Mouse (Mus musculus): ENCODE measurements around the gene Aldh1l1.
A peak's percentile ranks its signal among the peaks of the same experiment; 100 is the strongest.

The Aldh1l1 gene

DNA sequence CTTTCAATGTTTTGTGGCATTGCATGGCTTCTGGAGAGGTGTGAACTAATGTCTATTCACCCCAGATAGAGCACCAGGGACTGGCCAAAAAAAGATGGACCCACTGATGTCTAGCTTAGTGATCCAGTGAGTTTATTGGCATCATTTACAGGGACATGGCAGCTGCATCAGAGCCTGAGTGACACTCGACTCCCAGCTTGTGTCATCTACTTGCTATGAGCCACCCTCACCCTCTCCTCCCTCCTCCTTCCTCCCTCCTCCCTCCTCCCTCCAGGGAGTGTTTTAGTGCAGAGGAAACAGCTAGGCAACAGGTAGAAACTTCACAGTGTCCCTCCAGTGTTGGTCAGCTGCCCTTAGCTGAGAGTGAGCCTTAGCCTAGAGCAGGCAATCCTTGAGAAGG, 108.7 kb downstream of the Aldh1l1 start:
- DNase-seq (ENCODE audit: low read depth) = no peak

DNA sequence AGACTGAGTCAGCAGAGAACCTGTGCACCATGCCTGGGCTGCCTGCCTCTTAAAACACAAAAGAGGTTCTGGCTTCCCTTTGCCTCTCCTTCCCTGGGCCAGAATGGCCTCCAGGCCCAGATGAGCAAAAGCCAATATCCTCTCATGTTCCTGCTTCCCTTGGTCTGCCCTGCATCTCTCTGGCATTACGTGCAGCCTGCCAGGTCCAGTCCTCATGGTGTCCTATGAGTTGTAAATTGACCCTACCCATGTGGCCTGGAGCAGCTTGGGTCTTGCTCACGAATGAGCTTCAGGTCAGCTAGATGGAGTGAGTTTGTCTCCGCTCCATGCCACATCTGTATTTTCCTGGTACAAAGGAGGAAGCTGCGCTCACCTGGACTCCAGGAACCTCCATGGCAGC, 110.8 kb downstream of the Aldh1l1 start:
- no peak for DNase-seq (ENCODE audit: low read depth)

DNA sequence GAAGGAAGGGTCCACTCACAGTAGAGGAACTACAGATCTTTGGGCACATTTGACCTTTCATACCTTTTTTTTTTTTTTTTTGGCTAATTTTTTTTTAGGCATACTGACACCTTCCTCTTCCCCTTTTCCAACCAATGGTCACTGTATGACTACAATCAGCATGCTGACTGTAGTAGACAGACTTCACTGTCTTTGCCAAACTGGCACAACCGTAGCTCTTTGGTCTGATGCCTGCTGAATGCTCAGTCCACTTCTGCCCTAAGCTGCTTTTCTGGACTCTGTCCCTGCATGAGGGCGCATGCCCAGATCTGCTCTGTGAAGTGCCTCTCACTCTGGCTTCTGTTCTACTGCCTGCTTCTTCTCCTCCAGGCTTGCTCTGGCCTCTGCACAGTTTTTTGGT, 111.4 kb downstream of the Aldh1l1 start:
- no peak for DNase-seq (ENCODE audit: low read depth)

DNA sequence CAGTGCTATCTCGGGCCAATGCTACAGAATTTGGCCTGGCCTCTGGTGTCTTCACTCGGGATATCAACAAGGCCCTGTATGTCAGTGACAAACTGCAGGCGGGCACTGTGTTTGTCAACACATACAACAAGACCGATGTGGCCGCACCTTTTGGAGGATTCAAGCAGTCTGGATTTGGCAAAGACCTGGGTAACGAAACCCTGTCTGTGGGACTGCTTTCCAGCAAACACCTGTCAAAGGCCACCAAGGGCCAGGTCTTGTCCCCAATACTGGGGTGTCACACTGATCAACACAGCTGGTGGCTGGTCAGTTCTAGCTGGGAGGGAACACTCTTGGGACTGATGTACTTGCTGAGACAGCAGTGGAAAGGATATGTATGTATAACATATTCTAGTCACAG, 112.0 kb downstream of the Aldh1l1 start:
- DNase-seq (ENCODE audit: low read depth) = no peak

DNA sequence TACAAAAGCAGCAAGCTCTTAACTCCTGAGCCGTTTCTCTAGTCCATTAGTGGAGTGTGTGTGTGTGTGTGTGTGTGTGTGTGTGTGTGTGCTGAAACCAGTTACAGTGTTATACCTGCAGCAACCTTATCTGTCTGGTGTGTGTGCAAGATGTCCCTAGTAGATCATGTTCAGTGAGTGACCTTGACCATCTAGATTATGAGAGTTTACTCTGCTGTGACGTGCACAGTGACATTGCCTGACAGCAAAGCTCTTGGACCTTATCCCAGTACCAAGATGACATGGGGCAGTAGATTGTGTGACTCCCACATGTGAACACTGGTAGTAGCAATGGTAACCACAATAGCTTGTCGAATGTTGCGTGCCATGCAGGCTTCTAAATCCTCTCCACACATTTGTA, 114.1 kb downstream of the Aldh1l1 start:
- DNase-seq (ENCODE audit: low read depth) = no peak

DNA sequence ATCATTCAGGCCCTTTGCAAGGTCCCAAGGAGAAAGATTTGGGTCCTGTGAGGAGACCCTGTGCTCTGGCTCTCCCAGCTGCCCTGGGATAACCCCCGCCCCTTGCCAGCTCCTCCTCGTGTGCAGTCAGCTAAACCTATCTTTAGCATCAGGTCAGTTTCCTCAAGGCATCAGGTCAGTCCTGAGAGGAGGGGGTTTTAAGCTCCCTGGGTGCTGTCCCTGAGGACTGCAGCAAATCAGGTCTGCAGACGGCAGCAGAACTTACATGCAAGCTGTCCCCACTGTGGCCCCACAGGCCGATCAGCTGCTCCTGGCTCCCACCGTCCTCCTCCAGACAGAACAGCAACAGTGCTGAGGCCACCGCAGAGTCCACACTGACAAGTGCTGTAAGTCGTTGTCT, 115.5 kb downstream of the Aldh1l1 start:
- no peak for DNase-seq (ENCODE audit: low read depth)

DNA sequence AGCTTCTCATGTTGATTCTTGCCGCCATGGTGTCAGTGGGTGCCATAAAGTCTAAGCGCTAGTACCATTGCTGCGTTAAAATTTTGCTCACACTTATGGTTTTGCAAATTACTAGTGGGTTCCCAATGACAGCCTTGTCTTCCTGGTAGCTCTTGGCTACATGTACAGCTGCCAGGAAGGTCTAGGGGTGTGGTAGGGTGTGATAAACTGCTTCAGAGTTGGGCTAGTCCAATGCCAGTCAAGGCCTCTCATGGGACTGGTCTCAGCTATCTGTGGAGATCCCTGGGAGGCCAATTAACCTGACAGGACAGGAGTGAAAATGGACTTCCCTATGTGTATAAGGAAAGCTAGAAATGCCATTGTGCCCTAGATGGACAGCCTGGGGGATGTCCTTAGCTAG, 116.1 kb downstream of the Aldh1l1 start:
- no peak for DNase-seq (ENCODE audit: low read depth)

DNA sequence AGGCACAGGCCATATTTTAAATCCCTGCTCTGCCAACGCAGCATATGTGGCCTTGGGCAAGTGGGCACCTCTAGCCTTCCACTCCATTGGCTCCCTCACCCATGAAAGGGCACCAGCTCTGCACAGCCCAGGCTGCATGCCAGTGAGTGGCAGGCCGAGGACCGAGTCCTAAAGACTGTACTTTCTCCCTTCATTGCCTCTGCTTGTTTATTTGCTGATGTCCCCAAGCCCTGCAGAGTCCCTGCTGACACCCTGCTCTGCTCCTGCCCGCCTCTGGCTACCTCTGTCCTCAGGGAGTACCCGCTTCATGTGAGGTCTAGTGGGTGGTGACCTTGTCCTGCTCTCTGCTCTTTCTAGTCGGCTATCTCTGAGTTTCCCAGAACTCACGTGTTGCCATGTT, 116.9 kb downstream of the Aldh1l1 start:
- DNase-seq (ENCODE audit: low read depth) = no peak

DNA sequence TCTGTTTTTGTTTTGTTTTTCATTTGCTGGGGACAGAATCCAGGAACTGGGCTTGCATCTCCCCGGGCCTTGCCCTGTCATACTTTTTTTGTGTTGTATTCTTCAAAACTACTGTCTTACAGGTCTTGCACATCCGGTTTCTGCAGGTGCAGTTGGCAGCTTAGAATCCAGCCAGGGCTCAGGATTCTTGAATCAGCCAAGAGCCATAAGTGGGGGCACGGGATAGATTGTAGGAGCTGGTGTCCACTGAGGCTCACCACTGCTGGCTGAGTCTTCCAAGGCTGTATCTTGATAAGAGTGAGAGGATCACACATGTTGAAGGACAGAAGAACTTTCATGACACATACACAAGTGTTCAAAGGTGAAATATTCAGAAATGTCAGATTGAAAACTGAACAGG, 117.9 kb downstream of the Aldh1l1 start:
- no peak for DNase-seq (ENCODE audit: low read depth)

DNA sequence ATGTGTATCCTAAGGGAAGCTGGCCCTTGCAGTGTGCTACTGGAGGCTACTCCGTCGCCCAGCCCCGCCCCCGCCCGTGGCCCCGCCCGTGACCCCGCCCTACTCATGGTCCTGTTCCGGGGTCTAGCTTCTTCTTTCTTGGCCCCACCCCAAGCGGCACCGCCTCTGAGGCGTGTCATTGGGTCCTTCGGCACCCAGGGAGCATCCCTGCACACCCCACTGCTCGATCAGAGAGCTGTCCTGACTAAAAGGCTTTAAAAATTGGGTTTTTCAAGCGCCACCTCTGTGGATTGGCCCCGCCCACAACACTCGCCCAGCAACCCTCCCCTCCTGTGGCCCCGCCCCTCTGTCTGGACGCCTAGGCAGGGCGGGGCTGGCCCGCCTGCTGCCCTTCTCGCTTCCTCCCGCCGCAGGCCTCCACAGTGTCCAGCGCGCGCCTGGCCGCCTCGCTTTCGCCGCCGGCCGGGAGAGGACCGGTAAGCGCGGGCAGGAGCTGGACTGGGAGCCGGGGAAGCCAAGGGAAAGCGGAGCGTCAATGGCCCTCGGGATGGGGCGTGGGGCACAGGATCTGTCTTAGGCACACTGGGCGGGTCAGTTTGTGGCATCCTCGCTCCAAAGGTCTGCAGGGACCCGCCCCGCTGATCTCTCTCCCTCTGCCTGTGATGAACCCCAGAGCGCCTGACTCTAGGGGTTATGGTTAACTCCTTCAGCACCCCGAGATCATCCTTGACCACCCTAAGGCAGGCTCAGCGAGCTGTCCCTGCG, 118.5 kb downstream of the Aldh1l1 start, which contains the start of gene Slc41a3:
TSS of gene Slc41a3 (plus strand) at position 193 of the 765 bp plus-strand sequence.
- DNase-seq (ENCODE audit: low read depth) = peak; percentile 65

DNA sequence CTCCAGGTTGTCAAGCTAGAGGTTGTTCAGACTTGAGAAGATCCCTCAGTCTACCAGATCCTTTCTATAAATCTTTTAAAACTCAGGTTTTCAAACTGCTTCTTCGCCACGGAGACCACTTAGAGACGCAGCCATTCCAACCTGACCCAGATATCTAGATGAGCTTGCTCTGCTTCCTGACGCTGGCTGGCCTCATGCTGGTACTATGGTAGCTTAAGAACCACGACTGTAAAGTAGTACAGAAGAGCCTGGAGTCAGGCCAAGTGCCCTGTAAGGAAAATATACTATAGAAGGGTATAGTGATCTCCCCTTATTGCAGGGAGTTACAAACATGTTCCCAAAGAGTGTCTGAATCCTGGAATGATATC, 119.1 kb downstream of the Aldh1l1 start:
- DNase-seq (ENCODE audit: low read depth) = no peak

DNA sequence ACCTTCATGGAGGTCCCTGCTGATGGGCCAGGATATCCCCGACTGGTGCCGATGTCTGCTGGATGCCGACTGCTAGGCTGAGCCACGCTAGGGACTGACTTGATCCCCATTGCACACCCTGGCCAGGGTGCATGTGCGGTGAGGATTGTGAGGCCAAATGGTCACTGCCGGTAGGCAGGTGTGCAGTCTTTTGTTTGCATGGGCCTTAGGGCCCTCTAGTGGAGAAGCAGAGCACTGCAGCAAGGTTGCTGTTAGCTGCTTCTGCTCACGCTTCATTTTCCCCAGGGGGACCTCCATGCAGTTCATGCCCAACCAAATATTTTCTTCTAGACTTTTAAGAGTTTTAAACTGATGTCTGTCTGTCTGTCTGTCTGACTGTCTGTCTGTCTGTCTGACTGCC, 120.3 kb downstream of the Aldh1l1 start:
- peak; percentile 35 for DNase-seq (ENCODE audit: low read depth)

DNA sequence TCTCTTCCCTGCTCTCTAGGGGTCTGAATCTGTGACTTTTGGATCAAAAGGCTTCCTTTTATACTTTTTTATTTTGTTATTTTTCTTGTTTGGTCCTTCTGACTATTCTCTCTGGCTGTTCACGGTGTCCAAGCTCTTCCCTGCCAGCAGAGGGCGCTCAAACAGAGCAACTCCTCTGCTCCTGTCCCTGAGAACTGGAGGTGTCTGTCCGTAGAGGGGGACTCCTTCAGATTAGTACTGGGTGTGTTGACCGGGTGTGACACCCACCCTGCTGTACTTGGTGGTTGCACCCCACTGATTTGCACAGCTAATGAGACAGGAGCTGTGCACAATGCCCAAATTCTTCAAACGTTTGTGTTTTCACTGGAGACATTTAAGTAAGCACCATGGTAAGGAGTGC, 121.0 kb downstream of the Aldh1l1 start:
- no peak for DNase-seq (ENCODE audit: low read depth)

DNA sequence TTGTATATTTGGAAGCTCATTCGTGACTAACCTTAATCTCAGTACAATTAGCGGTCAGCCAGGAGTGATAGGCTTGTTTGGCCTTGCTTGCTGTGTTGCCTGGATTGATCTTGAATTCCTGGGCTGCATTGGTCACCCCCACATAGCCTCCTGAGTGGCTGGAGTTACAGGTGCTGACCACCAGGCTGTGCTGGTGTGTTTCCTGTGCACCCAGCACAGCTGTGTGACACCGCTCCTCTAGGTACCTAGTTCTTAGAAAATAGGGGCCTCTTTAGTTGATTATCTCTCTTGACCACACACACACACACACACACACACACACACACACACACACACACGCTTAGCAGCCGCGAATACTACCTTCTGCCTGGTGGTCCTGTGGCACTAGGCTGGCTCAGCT, 122.0 kb downstream of the Aldh1l1 start:
- no peak for DNase-seq (ENCODE audit: low read depth)

DNA sequence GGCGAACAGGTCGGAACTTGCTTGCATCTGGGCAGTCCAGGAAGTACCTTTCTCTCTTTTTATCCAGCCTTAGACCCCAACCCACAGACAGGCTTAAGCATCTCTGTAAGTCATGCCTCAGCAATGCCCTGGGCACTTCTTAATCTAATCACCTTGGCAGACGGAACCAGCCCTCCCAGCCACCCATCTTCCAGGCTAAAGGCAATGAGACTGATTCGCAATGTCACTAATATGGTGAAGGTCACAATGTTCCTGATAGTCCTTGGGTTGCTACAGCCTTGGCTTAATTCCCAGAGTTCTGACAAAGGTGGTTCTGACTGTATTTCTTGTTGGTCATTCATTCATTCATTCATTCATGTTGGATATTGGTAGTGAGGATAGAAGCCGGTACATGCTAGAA, 124.0 kb downstream of the Aldh1l1 start:
- no peak for DNase-seq (ENCODE audit: low read depth)

DNA sequence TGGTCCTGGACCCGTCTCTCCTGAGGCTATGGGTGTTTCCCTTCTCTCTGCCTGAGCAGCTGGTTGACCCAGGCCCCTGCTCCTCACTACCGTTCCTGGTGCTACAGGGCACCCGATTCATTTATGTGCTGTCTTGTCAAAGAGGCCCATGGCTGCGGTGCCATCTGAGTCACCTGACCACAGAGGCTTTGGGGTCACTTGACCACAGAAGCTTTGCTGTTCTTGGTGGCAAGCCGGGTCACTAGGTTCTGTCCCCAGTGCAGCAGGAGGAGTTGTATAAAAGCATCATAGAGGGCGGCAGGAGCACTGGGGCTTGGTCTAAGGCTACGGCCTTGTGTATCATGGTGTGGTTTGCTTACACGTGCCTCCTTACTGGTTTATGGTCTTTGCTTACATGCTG, 127.0 kb downstream of the Aldh1l1 start:
- no peak for DNase-seq (ENCODE audit: low read depth)

DNA sequence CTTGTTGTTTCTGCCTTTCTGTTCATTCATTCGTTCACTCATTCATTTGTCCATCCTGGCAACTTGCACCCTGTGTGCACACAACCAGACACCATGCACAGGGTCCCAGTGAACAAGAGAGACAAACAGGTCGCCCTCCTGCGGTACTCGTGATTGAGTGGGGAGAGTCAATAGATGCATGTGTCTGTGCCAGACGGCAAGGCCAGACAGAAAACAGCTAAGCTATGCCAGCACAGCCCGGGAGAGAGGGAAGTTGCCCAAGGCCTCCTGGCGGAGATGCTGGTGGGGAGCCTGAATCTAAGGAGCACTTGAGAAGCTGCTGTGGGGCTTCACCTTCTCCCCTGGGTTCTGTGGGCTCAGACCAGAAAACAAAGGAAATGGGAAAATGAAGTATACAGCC, 129.1 kb downstream of the Aldh1l1 start:
- DNase-seq (ENCODE audit: low read depth) = no peak

DNA sequence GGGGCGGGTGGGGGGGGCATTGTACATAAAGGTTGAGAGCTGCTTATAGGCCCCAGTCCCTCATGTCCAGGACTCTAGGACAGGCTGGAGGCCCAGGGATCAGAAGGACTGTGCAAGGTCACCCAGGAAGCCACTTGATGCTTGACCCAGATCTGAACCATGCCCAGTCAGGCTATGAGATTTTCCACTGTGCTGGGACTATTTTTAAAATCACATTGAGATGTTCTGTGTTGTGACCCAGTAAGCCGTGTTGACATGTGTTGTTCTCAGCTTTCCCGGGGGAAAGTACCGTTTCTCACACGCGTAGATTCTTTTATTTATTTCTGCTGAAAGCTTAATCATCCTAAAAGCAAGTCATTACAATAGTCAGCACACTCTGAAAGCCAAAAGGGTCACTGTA, 129.8 kb downstream of the Aldh1l1 start:
- no peak for DNase-seq (ENCODE audit: low read depth)

DNA sequence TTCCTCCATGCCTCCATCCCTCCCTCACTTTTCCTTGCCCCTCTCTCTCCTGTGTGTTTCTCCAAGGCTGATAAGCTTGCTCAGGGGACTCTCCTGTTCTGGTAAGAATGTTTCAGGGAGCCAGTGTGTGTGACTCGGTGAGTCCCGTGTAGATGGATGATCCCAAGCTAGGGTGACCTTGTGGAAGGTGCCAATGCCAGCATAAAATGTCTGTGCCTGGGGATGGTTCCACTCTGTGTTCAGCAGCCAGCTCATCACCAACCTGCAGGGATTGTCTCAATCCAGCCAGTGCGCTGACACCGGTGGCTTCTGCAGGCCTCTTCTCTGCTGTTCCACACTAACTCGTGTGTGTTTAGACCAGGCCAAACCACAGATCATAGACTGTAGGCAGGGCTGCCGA, 130.3 kb downstream of the Aldh1l1 start:
- DNase-seq (ENCODE audit: low read depth) = no peak

DNA sequence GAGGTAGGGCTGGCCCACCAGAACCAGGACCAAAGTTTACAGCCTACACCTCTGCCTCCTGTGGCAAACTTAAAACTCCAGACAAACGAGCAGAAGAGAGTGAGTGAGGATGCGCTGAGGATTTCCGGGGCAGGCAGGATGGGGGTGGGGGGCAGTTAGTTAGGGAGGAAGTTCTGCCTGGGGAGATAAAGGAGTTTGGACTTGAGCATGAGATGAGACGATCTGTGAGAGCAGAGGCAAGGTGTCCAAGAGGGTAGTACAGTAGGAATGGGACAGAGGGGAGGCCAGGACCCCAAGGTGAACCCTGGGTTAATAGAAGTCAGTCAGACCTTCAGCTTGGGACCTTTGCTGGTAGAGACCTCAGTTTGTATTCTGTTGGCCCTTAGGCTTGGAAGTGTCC, 132.0 kb downstream of the Aldh1l1 start:
- DNase-seq (ENCODE audit: low read depth) = no peak

DNA sequence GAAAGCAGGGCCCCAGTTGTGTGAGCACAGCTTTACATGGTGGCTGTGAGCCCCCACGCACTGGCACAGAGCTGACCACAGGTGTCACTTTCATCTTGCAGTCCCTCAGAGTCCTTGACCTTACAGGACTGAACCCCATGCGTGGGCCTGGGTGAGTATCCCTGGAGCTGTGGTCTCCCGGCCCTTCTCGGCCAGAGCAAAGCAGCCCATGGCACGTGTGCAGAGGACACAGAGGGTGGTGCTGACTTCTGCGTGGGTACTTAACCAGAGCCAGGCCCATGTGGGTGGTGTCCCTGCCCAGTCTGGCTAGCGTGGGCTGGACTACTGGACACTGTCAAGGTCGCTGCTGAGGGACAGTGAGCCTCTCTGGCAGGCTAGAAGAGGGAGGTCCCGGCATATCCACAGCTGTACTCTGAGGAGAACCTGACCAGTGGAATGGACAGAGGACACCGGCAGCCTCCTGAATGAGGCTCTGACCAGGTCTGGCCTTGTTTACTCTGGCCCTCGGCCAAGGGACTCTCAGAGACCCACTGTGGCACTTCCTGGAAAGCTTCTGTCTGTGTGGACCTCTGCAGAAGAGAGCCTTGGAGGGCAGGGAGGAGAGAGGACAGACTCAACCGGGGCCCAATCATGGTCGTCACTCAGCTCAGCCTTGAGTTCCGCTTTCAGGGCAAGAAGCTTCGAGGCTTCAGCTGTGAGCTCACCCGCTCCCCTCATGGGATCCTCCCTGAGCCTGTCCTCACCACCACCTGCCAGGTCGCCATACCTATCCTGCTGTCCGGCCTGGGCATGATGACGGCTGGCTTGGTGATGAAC, 132.8 kb downstream of the Aldh1l1 start:
- no peak for DNase-seq (ENCODE audit: low read depth)

DNA sequence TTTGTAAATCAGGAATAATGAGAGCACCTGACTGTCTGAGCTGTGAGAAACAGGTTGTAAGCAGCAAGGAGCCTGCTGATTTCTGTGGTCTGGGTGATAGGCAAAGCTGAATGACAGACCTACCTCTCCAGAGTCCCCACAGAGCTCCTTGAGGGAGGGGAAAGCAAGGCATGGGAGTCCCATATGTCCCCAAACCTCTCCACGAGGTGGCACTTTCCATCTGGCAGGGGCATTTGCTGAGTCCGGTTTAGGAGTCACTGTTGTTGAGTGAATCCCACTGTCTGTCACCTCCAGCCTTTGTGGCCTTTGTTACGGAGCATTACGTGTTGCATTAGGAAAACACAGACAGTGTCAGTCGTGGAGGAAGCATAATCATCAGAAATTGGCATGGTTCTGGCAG, 133.7 kb downstream of the Aldh1l1 start:
- no peak for DNase-seq (ENCODE audit: low read depth)

DNA sequence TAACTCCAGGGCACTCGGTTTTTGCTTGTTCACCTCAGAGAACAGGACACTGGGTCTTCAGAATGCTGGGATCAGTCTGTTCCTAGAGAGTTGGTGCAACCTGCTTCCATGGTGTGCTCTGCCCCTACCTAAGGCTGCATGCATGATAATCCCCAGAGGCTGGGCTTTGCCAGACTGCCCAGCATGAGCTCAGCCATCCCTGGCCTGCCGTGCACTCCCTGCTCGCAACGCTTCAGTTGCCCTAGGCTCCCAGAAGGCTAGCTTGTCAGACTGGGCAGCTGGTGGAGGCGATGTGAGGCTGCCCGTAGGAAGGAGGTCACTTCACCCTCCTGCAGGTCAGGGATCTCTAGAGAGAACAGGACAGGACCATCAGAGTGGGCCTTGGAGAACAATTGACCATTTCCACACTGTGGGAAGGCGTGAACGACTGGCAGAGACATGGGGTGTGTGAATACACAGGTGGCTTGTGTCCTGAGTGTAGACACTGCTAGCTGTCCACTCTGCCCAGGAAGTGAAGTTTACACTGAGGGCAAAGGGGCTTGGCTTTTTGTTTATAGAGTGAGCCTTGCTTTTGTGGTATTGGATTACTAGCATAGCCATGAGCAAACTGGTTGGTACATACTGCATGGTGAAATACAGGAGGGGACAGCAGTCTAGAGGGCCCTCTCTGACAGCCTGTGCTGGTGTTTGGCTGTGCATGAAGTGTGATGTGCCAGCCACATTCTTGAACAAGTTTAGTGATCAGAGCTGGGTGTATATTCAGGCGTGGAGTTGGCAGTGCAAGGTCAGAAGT, 134.8 kb downstream of the Aldh1l1 start:
- DNase-seq (ENCODE audit: low read depth) = no peak
